Mouse (Mus musculus): ENCODE results near the gene Fgfr2. TPM values are rescaled to one million over a fixed set of nuclear protein-coding genes. Genes with fewer than 3 reads are reported as not detected.

Fgfr2 gene
- polyA plus RNA-seq, 1 experiment: 14.8 TPM

DNA sequence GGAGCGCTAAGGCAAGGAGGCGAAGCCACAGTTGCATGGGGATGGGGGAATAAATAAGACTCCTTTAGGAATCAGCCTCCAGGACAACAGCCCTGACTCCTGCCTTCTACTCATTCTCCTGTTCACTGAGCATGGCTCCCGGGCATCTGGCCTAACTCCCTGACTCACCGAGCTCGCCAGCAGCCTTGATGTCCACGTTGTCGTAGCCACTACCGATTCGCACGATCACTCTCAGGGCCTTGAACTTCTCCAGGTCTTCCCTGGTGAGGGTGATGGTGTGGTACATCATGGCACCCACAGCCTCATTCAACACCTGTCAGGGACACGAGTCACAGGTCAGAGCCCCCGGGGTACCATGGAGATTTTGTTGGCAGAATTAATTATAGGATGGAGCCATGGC lies 124.5 kb downstream of the Fgfr2 start:
- H3K27me3 ChIP-seq (replicated peaks; ENCODE audit: control insufficient read depth, insufficient read depth, low read length): no peaks in the 10 kb centered on the region
- no peak overlapping the region for H3K4me3 ChIP-seq (ENCODE audit: insufficient read depth, low read depth, low read length)
- TF ChIP-seq POLR2A (IDR thresholded peaks at IDR 0.05; ENCODE audit: low read depth, low read length): no peak
- TF ChIP-seq CTCF (conservative IDR thresholded peaks at IDR 0.05; ENCODE audit: insufficient read depth, insufficient read length, low read depth, low read length): no peak
- H3K27ac ChIP-seq (ENCODE audit: insufficient read depth, low read depth, low read length): no peak overlapping the region
- no peaks in the 10 kb centered on the region for H3K36me3 ChIP-seq (ENCODE audit: control insufficient read depth, insufficient read depth, low read length)
- no peaks in the 10 kb centered on the region for H3K4me1 ChIP-seq (ENCODE audit: control insufficient read depth, insufficient read depth, low read length)
- 91% methylated on average over 12 of the region's 12 CpGs for whole genome bisulfite sequencing
- no peak for DNase-seq

DNA sequence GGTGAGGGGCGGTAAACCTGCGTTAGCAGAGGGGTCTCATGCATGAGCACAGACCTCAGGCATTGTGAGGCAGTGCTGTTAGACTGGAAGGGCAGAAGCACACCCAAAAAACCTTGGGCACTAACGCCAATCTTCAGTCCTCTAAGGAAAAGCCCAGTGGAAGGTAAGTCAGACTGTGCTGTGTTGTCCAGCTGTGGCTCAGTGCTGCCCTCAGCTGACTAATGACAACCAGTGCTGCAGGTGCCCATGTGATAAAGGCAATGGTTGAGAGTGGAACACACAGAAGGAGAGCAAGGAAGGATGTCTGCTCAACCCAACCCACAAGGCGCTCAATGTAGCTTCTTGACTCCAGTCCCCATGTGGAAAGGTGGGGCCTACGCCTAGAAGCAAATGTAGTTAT lies 126.8 kb downstream of the Fgfr2 start:
- no peaks in the 10 kb centered on the region for H3K27me3 ChIP-seq (replicated peaks; ENCODE audit: control insufficient read depth, insufficient read depth, low read length)
- TF ChIP-seq CTCF (conservative IDR thresholded peaks at IDR 0.05; ENCODE audit: insufficient read depth, insufficient read length, low read depth, low read length) (peak; percentile 91), POLR2A (IDR thresholded peaks at IDR 0.05; ENCODE audit: low read depth, low read length) (no peak)
- H3K36me3 ChIP-seq (ENCODE audit: control insufficient read depth, insufficient read depth, low read length): no peaks in the 10 kb centered on the region
- no peak overlapping the region for H3K27ac ChIP-seq (ENCODE audit: insufficient read depth, low read depth, low read length)
- H3K4me1 ChIP-seq (ENCODE audit: control insufficient read depth, insufficient read depth, low read length): no peaks in the 10 kb centered on the region
- no peak overlapping the region for H3K4me3 ChIP-seq (ENCODE audit: insufficient read depth, low read depth, low read length)
- WGBS: 86% methylated on average over 5 of the region's 5 CpGs
- peak; percentile 47 for DNase-seq

DNA sequence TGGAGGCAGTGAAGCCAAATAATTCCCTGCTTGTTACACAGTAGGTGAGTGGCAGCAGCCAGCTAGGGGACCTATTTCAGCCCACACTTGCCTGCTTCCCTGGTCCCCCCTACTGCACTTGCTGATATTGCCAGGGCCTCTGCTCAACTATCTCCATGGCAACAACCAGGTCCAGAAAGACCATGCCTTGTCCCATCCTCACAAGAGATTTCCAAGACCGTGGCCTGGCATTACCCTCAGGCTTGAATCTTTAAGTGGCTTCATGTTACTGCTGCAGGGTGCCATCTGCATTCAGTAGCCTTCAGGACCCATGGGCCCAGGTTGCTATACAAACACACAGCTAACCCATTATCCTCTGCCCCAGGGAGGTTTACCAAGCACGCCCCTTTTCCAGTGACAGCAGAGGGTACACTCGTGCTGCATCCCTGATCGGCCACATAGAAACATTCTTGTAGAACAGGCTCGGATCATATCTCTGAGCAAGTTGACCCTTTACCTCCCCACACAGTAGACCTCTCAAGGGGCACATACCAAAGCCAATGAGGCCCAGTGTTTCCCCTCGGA lies 128.4 kb downstream of the Fgfr2 start:
- no peaks in the 10 kb centered on the region for H3K27me3 ChIP-seq (replicated peaks; ENCODE audit: control insufficient read depth, insufficient read depth, low read length)
- no peak for DNase-seq
- H3K4me1 ChIP-seq (ENCODE audit: control insufficient read depth, insufficient read depth, low read length): no peaks in the 10 kb centered on the region
- H3K4me3 ChIP-seq (ENCODE audit: insufficient read depth, low read depth, low read length): no peak overlapping the region
- no peak for TF ChIP-seq POLR2A (IDR thresholded peaks at IDR 0.05; ENCODE audit: low read depth, low read length)
- TF ChIP-seq CTCF (conservative IDR thresholded peaks at IDR 0.05; ENCODE audit: insufficient read depth, insufficient read length, low read depth, low read length): no peak
- no peaks in the 10 kb centered on the region; the same call in 1 of the 2 replicates for H3K36me3 ChIP-seq (ENCODE audit: control insufficient read depth, insufficient read depth, low read length)
- 68% methylated on average over 6 of the region's 6 CpGs for WGBS
- no peak overlapping the region for H3K27ac ChIP-seq (ENCODE audit: insufficient read depth, low read depth, low read length)

DNA sequence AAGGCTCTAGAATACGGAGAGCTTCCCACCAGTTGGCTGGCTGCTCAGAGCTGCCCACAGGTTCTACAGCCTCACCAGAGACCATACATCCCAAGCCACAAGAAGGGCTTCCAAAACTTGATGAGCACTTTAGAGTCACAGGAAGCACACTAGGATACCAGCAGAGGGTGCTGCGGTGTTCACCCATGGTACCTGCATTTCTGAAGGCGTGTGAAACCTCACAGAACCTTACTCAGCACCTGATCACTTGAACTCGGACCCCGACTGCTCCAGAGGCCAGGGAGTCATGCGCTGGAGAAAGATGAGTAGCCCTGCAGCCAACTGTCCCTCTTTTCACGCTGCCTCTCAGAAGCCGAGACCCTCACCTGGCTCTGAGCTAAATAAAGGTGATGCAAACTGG lies 129.0 kb downstream of the Fgfr2 start:
- Histone ChIP-seq H3K36me3 (ENCODE audit: control insufficient read depth, insufficient read depth, low read length) (peaks cover 4% of the 10 kb centered on the region), H3K27ac (ENCODE audit: insufficient read depth, low read depth, low read length) (no peak overlapping the region), H3K4me3 (ENCODE audit: insufficient read depth, low read depth, low read length) (no peak overlapping the region), H3K27me3 (replicated peaks; ENCODE audit: control insufficient read depth, insufficient read depth, low read length) (no peaks in the 10 kb centered on the region), H3K4me1 (ENCODE audit: control insufficient read depth, insufficient read depth, low read length) (no peaks in the 10 kb centered on the region)
- 84% methylated on average over 8 of the region's 8 CpGs for WGBS
- no peak for DNase-seq
- TF ChIP-seq POLR2A (IDR thresholded peaks at IDR 0.05; ENCODE audit: low read depth, low read length): no peak
- peak; percentile 49; the same call in 1 of the 2 replicates for TF ChIP-seq CTCF (conservative IDR thresholded peaks at IDR 0.05; ENCODE audit: insufficient read depth, insufficient read length, low read depth, low read length)

DNA sequence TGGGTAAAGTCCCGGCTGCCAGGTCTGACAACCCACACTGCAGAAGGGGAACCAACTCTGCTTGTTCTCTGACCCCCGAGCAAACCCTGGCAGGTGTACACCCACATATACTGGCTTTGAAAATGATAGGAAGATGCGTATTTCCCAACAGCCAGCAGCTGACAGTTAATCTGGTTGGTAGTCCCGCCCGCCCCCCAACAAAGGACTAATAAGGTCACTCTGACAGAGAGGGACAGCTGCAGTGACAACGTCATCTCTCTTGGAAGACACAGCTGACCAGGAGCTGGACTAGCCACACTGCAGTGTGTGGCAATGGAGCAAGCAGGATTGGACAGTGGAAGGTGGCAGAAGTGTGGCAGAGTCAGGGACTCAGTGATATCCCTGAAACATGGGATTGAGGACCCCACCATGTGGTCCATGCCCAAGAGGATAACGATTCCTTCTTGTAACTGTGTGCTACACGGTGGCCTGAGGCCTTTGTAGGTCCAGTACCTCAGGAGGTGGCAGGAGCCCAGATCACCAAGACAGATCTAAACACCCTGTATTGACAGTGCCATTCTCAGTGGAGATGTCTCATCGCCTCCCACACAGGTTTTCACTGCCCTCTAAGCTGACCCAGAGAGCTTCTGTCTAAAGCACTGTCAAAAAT lies 130.1 kb downstream of the Fgfr2 start:
- Histone ChIP-seq H3K4me1 (ENCODE audit: control insufficient read depth, insufficient read depth, low read length) (no peaks in the 10 kb centered on the region), H3K36me3 (ENCODE audit: control insufficient read depth, insufficient read depth, low read length) (peaks cover 6% of the 10 kb centered on the region), H3K27ac (ENCODE audit: insufficient read depth, low read depth, low read length) (no peak overlapping the region), H3K27me3 (replicated peaks; ENCODE audit: control insufficient read depth, insufficient read depth, low read length) (no peaks in the 10 kb centered on the region), H3K4me3 (ENCODE audit: insufficient read depth, low read depth, low read length) (no peak overlapping the region)
- no peak for TF ChIP-seq CTCF (conservative IDR thresholded peaks at IDR 0.05; ENCODE audit: insufficient read depth, insufficient read length, low read depth, low read length)
- TF ChIP-seq POLR2A (IDR thresholded peaks at IDR 0.05; ENCODE audit: low read depth, low read length): no peak
- DNase-seq: no peak
- 90% methylated on average over 9 of the region's 9 CpGs for WGBS

DNA sequence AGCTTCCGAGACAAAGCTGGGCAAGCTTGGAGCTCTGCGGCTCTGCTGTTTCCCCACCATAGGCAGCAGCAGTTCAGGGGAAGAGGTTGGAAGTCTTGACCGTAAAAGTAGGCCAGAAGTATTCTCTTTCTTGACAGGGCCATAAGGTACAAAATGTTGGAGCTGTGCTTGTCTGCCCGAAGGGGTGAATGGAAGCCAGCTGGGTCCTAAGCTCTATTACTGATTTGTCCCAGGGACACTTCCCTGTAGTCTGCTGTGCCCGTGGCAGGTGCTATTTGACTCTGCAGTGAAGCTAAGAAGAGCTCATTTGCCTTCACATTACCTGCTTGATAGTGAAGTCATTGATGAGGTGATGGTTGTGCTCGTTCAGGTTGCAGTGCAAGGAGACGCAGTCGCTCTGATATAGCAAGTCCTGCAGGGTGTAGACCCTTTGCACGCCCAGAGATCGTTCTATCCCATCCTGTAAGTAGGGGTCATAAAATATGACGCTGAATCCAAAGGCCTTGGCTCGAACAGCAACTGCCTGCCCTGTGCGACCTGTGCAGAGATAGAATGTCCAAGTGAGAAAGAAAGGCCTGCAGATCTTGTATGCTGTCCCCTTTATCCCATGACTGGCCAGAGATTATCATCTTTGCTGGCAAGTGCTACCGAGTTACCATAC lies 131.8 kb downstream of the Fgfr2 start:
- no peak for TF ChIP-seq CTCF (conservative IDR thresholded peaks at IDR 0.05; ENCODE audit: insufficient read depth, insufficient read length, low read depth, low read length)
- TF ChIP-seq POLR2A (IDR thresholded peaks at IDR 0.05; ENCODE audit: low read depth, low read length): no peak
- DNase-seq: no peak
- 75% methylated on average over 14 of the region's 14 CpGs for WGBS
- Histone ChIP-seq H3K27ac (ENCODE audit: insufficient read depth, low read depth, low read length) (no peak overlapping the region), H3K36me3 (ENCODE audit: control insufficient read depth, insufficient read depth, low read length) (peaks cover 11% of the 10 kb centered on the region), H3K4me1 (ENCODE audit: control insufficient read depth, insufficient read depth, low read length) (no peaks in the 10 kb centered on the region), H3K27me3 (replicated peaks; ENCODE audit: control insufficient read depth, insufficient read depth, low read length) (no peaks in the 10 kb centered on the region), H3K4me3 (ENCODE audit: insufficient read depth, low read depth, low read length) (no peak overlapping the region)

DNA sequence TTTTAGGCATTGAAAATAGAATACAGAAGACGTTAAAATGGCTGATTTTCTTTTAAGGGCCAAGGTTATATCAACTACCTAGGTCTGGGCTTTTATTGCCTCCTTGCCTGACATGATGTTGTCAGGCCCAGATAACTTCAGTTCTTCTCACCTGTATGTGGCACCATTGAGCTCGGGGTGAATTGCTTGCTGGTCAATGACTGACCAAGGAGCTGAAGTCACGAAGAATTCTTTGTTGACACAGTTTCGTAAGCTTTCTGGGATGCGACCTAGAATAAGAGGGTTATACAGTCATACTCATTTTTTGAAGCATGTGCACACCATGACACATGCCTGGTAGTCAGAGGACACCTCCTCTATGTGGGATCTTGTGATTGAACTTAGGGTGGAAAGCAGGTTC lies 133.3 kb downstream of the Fgfr2 start:
- peaks cover 15% of the 10 kb centered on the region for H3K36me3 ChIP-seq (ENCODE audit: control insufficient read depth, insufficient read depth, low read length)
- no peaks in the 10 kb centered on the region for H3K4me1 ChIP-seq (ENCODE audit: control insufficient read depth, insufficient read depth, low read length)
- no peaks in the 10 kb centered on the region for H3K27me3 ChIP-seq (replicated peaks; ENCODE audit: control insufficient read depth, insufficient read depth, low read length)
- no peak overlapping the region for H3K4me3 ChIP-seq (ENCODE audit: insufficient read depth, low read depth, low read length)
- TF ChIP-seq CTCF (conservative IDR thresholded peaks at IDR 0.05; ENCODE audit: insufficient read depth, insufficient read length, low read depth, low read length) (no peak), POLR2A (IDR thresholded peaks at IDR 0.05; ENCODE audit: low read depth, low read length) (no peak)
- no peak overlapping the region for H3K27ac ChIP-seq (ENCODE audit: insufficient read depth, low read depth, low read length)
- DNase-seq: no peak
- 65% methylated on average over 5 of the region's 5 CpGs for WGBS

Data from kidney, adult 2 months (tissue).